Mouse (Mus musculus): ENCODE data around the gene Zfp462. TPM values are rescaled to one million over a fixed set of nuclear protein-coding genes. Genes with fewer than 3 reads are reported as not detected.
"Not testable (repeated sequence)": the region's sequence is repeated elsewhere in the genome, so short reads cannot be mapped to it uniquely, and the experiment has no call there.

The Zfp462 gene
- 10 to 100 TPM; 50.5 to 58.9 TPM for total RNA-seq (2021)

GRCm38 (mm10) chr4:54944921-54945430, at the start of gene Zfp462:
TSS of gene Zfp462 (plus strand) at chr4:54945048.
- intact Hi-C loops (cut with DNase I): loop anchor here (1.0 to 10.0 kb wide), 5 partner anchors 188 to 1014 kb away; no protein-coding TSS in a partner anchor
- DNase-seq (ENCODE audit: low spot score in 2 of 2): peak in 1 of 2 experiments; percentile 13

- DNase-seq (ENCODE audit: low spot score in 2 of 2): no peak
- intact Hi-C loops (cut with DNase I): no loop called here
Observed at GRCm38 (mm10) chr4:54896017-54896416, 48.8 kb upstream of the Zfp462 start.

- intact Hi-C loops (cut with DNase I): no loop called here
Observed at GRCm38 (mm10) chr4:54904641-54905040, 40.2 kb upstream of the Zfp462 start.

GRCm38 (mm10) chr4:54905399-54905953, 39.4 kb upstream of the Zfp462 start:
- intact Hi-C loops (cut with DNase I): no loop called here
- no peak for DNase-seq (ENCODE audit: low spot score in 2 of 2)

More at GRCm38 (mm10) chr4:54904641-54905040, 40.2 kb upstream of the Zfp462 start:
- DNase-seq (ENCODE audit: low spot score in 2 of 2): no peak

GRCm38 (mm10) chr4:54910300-54910699, 34.5 kb upstream of the Zfp462 start:
- intact Hi-C loops (cut with DNase I): no loop called here
- no peak for DNase-seq (ENCODE audit: low spot score in 2 of 2)

GRCm38 (mm10) chr4:54918276-54918675, 26.6 kb upstream of the Zfp462 start:
- DNase-seq (ENCODE audit: low spot score in 2 of 2): no peak
- intact Hi-C loops (cut with DNase I): no loop called here

DNA sequence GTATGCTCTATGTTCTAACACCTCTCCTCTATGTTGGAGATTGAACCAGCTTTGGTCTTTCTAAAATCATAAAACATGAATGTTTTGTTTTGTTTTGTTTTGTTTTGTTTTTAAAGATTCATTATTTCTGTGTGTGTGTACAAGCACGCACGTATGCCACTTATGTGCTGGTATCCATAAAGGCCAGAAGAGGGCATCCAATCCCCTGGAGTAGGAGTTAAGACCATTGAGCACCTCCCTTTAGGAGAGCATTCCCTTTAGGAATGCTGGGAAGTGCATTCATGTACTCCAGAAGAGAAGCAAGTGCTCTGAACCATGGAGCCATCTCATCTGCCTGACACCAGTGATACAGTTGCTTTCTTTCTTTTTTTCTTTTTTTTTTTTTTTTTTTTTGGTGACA, 21.5 kb upstream of the Zfp462 start:
- DNase-seq (ENCODE audit: low spot score in 2 of 2): no peak
- intact Hi-C loops (cut with DNase I): no loop called here

DNA sequence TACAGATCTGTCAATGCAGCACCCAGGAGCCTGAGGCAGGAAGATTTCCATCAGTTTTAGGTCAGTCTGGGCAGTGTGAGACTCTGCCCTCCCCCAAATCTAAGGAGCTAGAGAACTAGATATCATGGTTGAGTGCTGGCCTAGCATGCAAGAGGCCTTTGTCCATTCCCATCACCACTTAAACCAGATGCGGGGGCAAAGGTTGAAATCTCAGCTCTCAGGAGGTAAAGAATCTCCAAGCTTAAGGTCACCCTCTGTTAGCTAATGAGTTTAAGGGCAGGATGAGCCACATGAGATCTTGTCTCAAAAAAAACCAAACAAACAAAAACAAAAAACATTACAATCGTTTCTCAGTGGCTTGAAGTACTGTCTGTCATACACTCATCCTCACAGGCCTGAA, 20.5 kb upstream of the Zfp462 start:
- intact Hi-C loops (cut with DNase I): no loop called here
- DNase-seq (ENCODE audit: low spot score in 2 of 2): no peak

- intact Hi-C loops (cut with DNase I): not testable (repeated sequence)
Observed at GRCm38 (mm10) chr4:54926456-54926855, 18.4 kb upstream of the Zfp462 start.

DNA sequence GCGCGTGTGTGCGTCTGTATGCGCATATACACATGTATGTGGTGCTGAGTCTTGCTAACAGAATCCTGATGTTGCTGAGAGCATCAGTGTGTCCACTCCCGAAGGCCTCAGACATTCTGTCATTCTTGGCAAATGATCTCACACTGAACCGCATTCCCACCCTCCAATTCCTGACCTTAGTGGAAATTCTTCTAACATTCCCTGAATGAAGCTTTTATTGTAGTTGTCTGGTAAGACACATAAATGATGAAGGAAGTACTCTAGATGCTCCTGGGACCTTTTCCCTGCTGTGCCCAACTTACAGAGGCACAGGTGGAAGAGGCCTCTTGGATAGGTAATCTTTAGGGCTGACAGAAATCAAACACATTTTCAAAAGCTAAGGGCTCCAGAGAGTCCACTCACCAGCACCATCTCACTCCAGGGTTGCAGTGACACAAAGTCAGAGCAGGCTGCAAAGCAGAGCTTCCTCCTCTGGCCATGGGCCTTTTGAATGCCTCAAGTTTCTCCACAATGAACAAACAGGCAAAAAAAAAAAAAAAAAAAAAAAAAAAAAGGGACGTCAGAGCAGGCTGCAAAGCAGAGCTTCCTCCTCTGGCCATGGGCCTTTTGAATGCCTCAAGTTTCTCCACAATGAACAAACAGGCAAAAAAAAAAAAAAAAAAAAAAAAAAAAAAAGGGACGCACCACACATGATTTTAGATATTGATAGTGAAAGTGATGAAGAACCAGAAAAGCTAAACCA, 17.4 kb upstream of the Zfp462 start:
- DNase-seq (ENCODE audit: low spot score in 2 of 2); intact Hi-C loops (cut with DNase I): not testable (repeated sequence)

More at GRCm38 (mm10) chr4:54926456-54926855, 18.4 kb upstream of the Zfp462 start:
- DNase-seq (ENCODE audit: low spot score in 2 of 2): not testable (repeated sequence)

DNA sequence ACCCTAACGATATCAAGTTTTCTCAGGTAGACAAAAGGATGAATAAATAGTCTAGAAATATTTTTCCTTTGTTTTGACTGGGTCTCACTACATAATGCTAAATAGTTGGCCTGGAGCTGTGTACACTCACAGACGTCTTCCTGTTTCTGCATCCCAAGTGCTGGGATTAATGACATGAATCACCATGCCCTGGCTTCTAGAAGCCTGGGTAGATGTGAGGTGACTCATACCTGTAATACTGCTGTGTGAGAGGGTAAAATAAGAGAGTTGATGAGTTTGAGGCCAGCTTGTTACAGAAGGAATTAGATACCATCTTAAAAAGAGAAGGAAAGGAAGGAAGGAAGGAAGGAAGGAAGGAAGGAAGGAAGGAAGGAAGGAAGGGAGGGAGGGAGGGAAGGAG, 15.2 kb upstream of the Zfp462 start:
- intact Hi-C loops (cut with DNase I): no loop called here
- DNase-seq (ENCODE audit: low spot score in 2 of 2): no peak

DNA sequence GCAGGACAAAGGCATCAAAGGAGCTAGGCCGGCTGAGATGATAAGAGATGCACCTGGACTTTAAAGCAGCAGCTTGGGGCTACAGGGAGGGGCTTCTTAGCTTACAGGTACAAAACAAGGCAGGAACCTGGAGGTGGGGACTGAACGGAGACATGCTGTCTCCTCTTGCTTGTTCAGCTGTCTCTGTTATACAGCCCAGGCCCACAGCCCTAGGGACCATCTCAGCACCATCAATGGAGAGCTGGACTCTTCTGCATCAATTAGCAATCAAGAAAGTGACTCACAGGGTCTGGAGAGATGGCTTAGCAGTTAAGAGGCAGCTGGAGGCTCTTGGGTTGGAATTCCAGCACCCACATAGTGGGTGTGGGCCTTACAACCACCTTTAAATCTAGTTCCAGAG, 12.2 kb upstream of the Zfp462 start:
- intact Hi-C loops (cut with DNase I): no loop called here
- DNase-seq (ENCODE audit: low spot score in 2 of 2): no peak

DNA sequence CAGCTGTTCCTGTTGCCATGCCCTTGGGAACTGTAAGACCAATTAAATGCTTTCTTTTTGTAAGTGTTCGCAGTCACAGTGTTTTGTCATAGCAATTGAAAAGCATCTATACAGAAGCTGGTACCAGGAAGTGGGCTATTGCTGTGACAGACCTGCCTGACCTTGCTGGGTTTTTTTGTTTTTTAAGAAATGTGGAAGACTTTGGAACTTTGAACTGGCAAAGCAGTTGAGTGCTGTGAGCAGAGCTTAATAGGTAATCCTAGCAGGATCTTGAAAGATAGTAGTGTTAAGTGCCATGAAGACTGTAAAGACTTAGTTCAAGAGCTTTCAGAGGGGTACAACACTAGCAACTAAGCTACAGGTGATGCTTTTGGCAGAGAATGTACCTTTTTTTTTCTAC, 7.7 kb upstream of the Zfp462 start:
- intact Hi-C loops (cut with DNase I): no loop called here
- DNase-seq (ENCODE audit: low spot score in 2 of 2): no peak

- intact Hi-C loops (cut with DNase I): loop anchor here (1.0 to 10.0 kb wide), 6 partner anchors 189 to 1015 kb away; no protein-coding TSS in a partner anchor
- peak in 1 of 2 experiments; percentile 22 for DNase-seq (ENCODE audit: low spot score in 2 of 2)
Observed at GRCm38 (mm10) chr4:54945603-54946445, 976 bp downstream of the Zfp462 start.

- intact Hi-C loops (cut with DNase I): loop anchor here (1.0 to 10.0 kb wide), 5 partner anchors 189 to 1011 kb away; no protein-coding TSS in a partner anchor
- DNase-seq (ENCODE audit: low spot score in 2 of 2): no peak
Observed at GRCm38 (mm10) chr4:54946662-54947055, 1.8 kb downstream of the Zfp462 start.

DNA sequence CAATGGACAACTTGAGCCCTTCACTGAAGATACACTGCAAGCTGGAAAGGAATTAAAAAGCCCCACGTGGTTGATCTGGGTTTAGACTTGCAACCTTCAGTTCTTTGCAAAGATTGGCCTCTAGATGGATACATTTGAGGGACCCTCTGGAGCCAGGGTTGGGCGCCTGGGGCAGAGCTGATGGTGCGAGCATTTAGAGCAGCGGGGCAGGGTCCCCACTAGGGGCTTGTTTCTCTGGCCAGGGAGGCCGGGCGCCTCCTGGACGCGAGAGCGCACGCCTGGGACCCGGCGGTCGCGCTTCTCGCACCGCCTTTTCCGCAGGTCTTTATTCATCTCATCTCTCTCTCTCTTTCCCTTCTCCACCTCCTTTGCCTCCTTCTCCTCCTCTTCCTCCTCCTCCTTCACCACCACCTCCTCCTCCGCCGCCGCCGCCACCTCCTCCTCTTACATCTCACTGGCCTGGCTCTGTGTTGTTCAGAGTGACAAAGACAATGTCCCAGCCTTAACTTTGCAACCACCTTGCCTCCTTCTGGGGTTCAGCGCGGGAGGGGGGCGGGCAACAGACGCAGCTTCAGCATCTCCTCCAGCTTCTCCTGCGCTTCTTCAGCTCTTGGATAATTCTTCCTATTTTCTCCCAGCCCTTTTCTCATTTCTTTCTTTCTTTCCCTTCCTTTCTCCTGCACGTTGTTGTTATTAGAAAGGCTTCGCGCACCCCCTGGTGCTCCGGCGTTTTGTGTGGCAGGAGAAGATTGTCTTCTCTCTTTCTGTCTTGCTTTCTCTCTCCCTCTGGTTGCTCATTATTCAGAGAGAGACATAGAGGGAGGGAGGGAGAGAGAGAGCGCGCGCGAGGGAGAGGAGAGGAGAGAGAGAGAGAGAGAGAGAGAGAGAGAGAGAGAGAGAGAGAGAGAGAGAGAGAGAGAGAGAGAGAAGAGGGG, 2.5 kb downstream of the Zfp462 start:
- intact Hi-C loops (cut with DNase I): loop anchor here (5.0 to 10.0 kb wide), 4 partner anchors 190 to 883 kb away; no protein-coding TSS in a partner anchor
- DNase-seq (ENCODE audit: low spot score in 2 of 2): peak; percentile 40 to 70

GRCm38 (mm10) chr4:54947991-54948615, 3.3 kb downstream of the Zfp462 start:
- peak; percentile 59 to 62 for DNase-seq (ENCODE audit: low spot score in 2 of 2)
- intact Hi-C loops (cut with DNase I): loop anchor here (2.0 to 10.0 kb wide), 5 partner anchors 57 to 883 kb away; no protein-coding TSS in a partner anchor

Measured in left cerebral cortex, postnatal 25 days (tissue).